Mouse (Mus musculus) lung, embryonic 14.5 days (tissue): ENCODE data around the gene Arap2. TPM values are rescaled to one million over a fixed set of nuclear protein-coding genes. Genes with fewer than 3 reads are reported as not detected.
"Not testable (repeated sequence)": the region's sequence is repeated elsewhere in the genome, so short reads cannot be mapped to it uniquely, and the experiment has no call there.

Experiments
- ATAC-seq: fragments of 200-750 bp; cut with Nextera tagmentation; 2 replicates; pipeline ENCODE4 v1.8.0; 2017; ENCODE audit warnings: mild to moderate bottlenecking, moderate TSS enrichment, moderate library complexity; ENCODE audit not compliant: insufficient read depth
- DNase-seq: peaks from one replicate; pipeline ENCODE4 v3.0.0-alpha.2; 2015
- H3K27ac ChIP-seq: fragments of 300-500 bp; sonication (generic); 2 replicates; pipeline ENCODE4 v1.5.1; 2014; ENCODE audit warnings: low read depth, mild to moderate bottlenecking, moderate library complexity
- H3K27me3 ChIP-seq: fragments of 300-500 bp; sonication (generic); 2 replicates; pipeline ENCODE4 v1.6.1; 2014; ENCODE audit warnings: low read length, control low read depth; ENCODE audit not compliant: insufficient read depth
- H3K36me3 ChIP-seq: fragments of 300-500 bp; sonication (generic); 2 replicates; pipeline ENCODE4 v1.6.1; 2014; ENCODE audit warnings: control low read depth; ENCODE audit not compliant: insufficient read depth
- H3K4me1 ChIP-seq: fragments of 300-500 bp; sonication (generic); 2 replicates; pipeline ENCODE4 v1.6.1; 2014; ENCODE audit warnings: antibody characterized with exemption, control low read depth; ENCODE audit not compliant: insufficient read depth
- H3K4me2 ChIP-seq: fragments of 300-500 bp; sonication (generic); 2 replicates; pipeline ENCODE4 v1.6.1; 2014; ENCODE audit warnings: mild to moderate bottlenecking
- H3K4me3 ChIP-seq: fragments of 300-500 bp; sonication (generic); 2 replicates; pipeline ENCODE4 v1.5.1; 2014; ENCODE audit warnings: low read depth, low read length
- H3K9ac ChIP-seq: fragments of 300-500 bp; sonication (generic); 2 replicates; pipeline ENCODE4 v1.6.1; 2014
- H3K9me3 ChIP-seq: fragments of 300-500 bp; sonication (generic); 2 replicates; pipeline ENCODE4 v1.6.1; 2016; ENCODE audit warnings: low read depth, low read length, control low read depth
- CTCF ChIP-seq: IDR thresholded peaks from 2 replicates; pipeline ENCODE4 v1.5.1; 2016; ENCODE audit warnings: antibody characterized with exemption, low read depth
- WGBS: fragments of 180-500 bp; shearing (Covaris S2); extraction: QIAGEN DNeasy Blood & Tissue Kit; methylation state at CpG from one replicate; pipeline ENCODE4 v1.1.7; 2014; 5-methylcytosine and 5-hydroxymethylcytosine counted together
- polyA plus RNA-seq: library from polyadenylated mRNA; unstranded; fragments of >200 nt; fragmentation: Nextera tagmentation; extraction: Ambion mirVana; gene quantifications from 2 replicates; pipeline ENCODE4 v1.2.1, GENCODE M21; 2014

The Arap2 gene
- polyA plus RNA-seq, 1 experiment from 2014 or later, result 7.0 TPM

GRCm38 (mm10) chr5:62739451-62740415 lies 26.2 kb downstream of the Arap2 start:
- no peak overlapping the region for H3K27ac ChIP-seq
- peak; percentile 76; the same call in 1 of the 2 replicates for ATAC-seq
- TF ChIP-seq CTCF, result no peak

GRCm38 (mm10) chr5:62730573-62730972 lies 35.4 kb downstream of the Arap2 start:
- not testable (repeated sequence) for H3K27me3 ChIP-seq, H3K9ac ChIP-seq, ATAC-seq, H3K9me3 ChIP-seq, H3K4me3 ChIP-seq, H3K4me1 ChIP-seq, DNase-seq, H3K4me2 ChIP-seq, H3K27ac ChIP-seq, H3K36me3 ChIP-seq
- 91% methylated on average over 7 of the region's 7 CpGs for WGBS

More at GRCm38 (mm10) chr5:62739451-62740415, 26.2 kb downstream of the Arap2 start:
- 53% methylated on average over 9 of the region's 9 CpGs for WGBS
- Histone ChIP-seq H3K27me3 (no peaks in the 10 kb centered on the region), H3K4me1 (no peaks in the 10 kb centered on the region), H3K36me3 (no peaks in the 10 kb centered on the region), H3K4me3 (no peak overlapping the region), H3K9me3 (no peaks in the 10 kb centered on the region), H3K9ac (no peak overlapping the region), H3K4me2 (no peak overlapping the region)
- peak; percentile 60 for DNase-seq

- Histone ChIP-seq H3K9me3 (no peaks in the 10 kb centered on the region), H3K36me3 (no peaks in the 10 kb centered on the region), H3K4me1 (no peaks in the 10 kb centered on the region), H3K27ac (no peak overlapping the region), H3K4me2 (no peak overlapping the region), H3K27me3 (no peaks in the 10 kb centered on the region), H3K9ac (no peak overlapping the region), H3K4me3 (no peak overlapping the region)
- DNase-seq (no peak), ATAC-seq (no peak)
- 80% methylated on average over 2 of the region's 2 CpGs for WGBS
- TF ChIP-seq CTCF, result no peak
Measured at GRCm38 (mm10) chr5:62725551-62725950, 40.4 kb downstream of the Arap2 start.

GRCm38 (mm10) chr5:62723261-62724105 lies 42.5 kb downstream of the Arap2 start:
- H3K4me1 ChIP-seq, result no peaks in the 10 kb centered on the region
- no peak for TF ChIP-seq CTCF
- no peaks in the 10 kb centered on the region for H3K27me3 ChIP-seq
- no peak overlapping the region for H3K27ac ChIP-seq
- no peak overlapping the region for H3K9ac ChIP-seq
- no peaks in the 10 kb centered on the region for H3K9me3 ChIP-seq
- H3K4me3 ChIP-seq, result no peak overlapping the region
- DNase-seq (no peak), ATAC-seq (no peak)
- H3K36me3 ChIP-seq, result no peaks in the 10 kb centered on the region
- 55% methylated on average over 3 of the region's 3 CpGs for WGBS
- no peak overlapping the region for H3K4me2 ChIP-seq

GRCm38 (mm10) chr5:62716468-62716867 lies 49.5 kb downstream of the Arap2 start:
- Histone ChIP-seq H3K4me3 (no peak overlapping the region), H3K9me3 (no peaks in the 10 kb centered on the region), H3K4me2 (no peak overlapping the region), H3K9ac (no peak overlapping the region), H3K4me1 (no peaks in the 10 kb centered on the region), H3K27me3 (no peaks in the 10 kb centered on the region), H3K27ac (no peak overlapping the region), H3K36me3 (no peaks in the 10 kb centered on the region)
- no peak for DNase-seq
- ATAC-seq, result no peak
- TF ChIP-seq CTCF, result no peak
- WGBS, result 93% methylated on average over 3 of the region's 3 CpGs

- no peaks in the 10 kb centered on the region for H3K4me1 ChIP-seq
- H3K4me2 ChIP-seq, result no peak overlapping the region
- no peak for DNase-seq
- 51% methylated on average over 1 of the region's 1 CpGs for WGBS
- no peak for ATAC-seq
- H3K9me3 ChIP-seq, result no peaks in the 10 kb centered on the region
- TF ChIP-seq CTCF, result no peak
- no peaks in the 10 kb centered on the region for H3K27me3 ChIP-seq
- H3K27ac ChIP-seq, result no peak overlapping the region
- no peak overlapping the region for H3K9ac ChIP-seq
- no peak overlapping the region for H3K4me3 ChIP-seq
- H3K36me3 ChIP-seq, result no peaks in the 10 kb centered on the region
Measured at GRCm38 (mm10) chr5:62715977-62716376, 50.0 kb downstream of the Arap2 start.

GRCm38 (mm10) chr5:62715436-62715835 lies 50.5 kb downstream of the Arap2 start:
- H3K4me1 ChIP-seq, result no peaks in the 10 kb centered on the region
- H3K27ac ChIP-seq, result peak overlapping the region; percentile 20; the same call in 1 of the 2 replicates
- no peak overlapping the region for H3K4me2 ChIP-seq
- H3K27me3 ChIP-seq, result no peaks in the 10 kb centered on the region
- no peaks in the 10 kb centered on the region for H3K9me3 ChIP-seq
- ATAC-seq (no peak), DNase-seq (peak; percentile 5)
- H3K9ac ChIP-seq, result no peak overlapping the region
- 34% methylated on average over 4 of the region's 4 CpGs for WGBS
- H3K4me3 ChIP-seq, result no peak overlapping the region
- no peaks in the 10 kb centered on the region for H3K36me3 ChIP-seq
- TF ChIP-seq CTCF, result no peak
